Mouse (Mus musculus): ENCODE data around the gene Tmsb15b1. TPM values are rescaled to one million over a fixed set of nuclear protein-coding genes. Genes with fewer than 3 reads are reported as not detected.
"Not testable (repeated sequence)": the region's sequence is repeated elsewhere in the genome, so short reads cannot be mapped to it uniquely, and the experiment has no call there.

The Tmsb15b1 gene
- 1 to 10 TPM; 1.5 to 5.1 TPM for total RNA-seq (2021)
- long read RNA-seq, experiment 1, partial matches to known transcripts = 0 of 2 reads
- long read RNA-seq, experiment 1, other reads (novel, unspliced or antisense) = 0 of 2 reads
- long read RNA-seq, experiment 2 = 0 reads

- DNase-seq (ENCODE audit: low spot score in 2 of 2) = peak in 1 of 2 experiments; percentile 16
Measured at GRCm38 (mm10) chrX:136976424-136977084, at the start of gene Tmsb15b1, which contains the start of gene Tmsb15l. TSS of gene Tmsb15b1 (minus strand) at chrX:136976874. TSS of gene Tmsb15l (minus strand) at chrX:136976869.

- peak in 1 of 2 experiments; percentile 42 for DNase-seq (ENCODE audit: low spot score in 2 of 2)
Measured at GRCm38 (mm10) chrX:137019310-137019709, 42.6 kb upstream of the Tmsb15b1 start.

- DNase-seq (ENCODE audit: low spot score in 2 of 2) = no peak
Measured at GRCm38 (mm10) chrX:137017668-137018067, 41.0 kb upstream of the Tmsb15b1 start.

- peak in 1 of 2 experiments; percentile 20 for DNase-seq (ENCODE audit: low spot score in 2 of 2)
Measured at GRCm38 (mm10) chrX:137015099-137015709, 38.5 kb upstream of the Tmsb15b1 start.

- no peak for DNase-seq (ENCODE audit: low spot score in 2 of 2)
Measured at GRCm38 (mm10) chrX:136996256-136996655, 19.6 kb upstream of the Tmsb15b1 start.

GRCm38 (mm10) chrX:136993641-136994040, 17.0 kb upstream of the Tmsb15b1 start:
- no peak for DNase-seq (ENCODE audit: low spot score in 2 of 2)

GRCm38 (mm10) chrX:136992978-136993547, 16.4 kb upstream of the Tmsb15b1 start, which contains the start of gene Zcchc18:
TSS of gene Zcchc18 (plus strand) at chrX:136993155.
- DNase-seq (ENCODE audit: low spot score in 2 of 2) = peak; percentile 17 to 20

- no peak for DNase-seq (ENCODE audit: low spot score in 2 of 2)
Measured at GRCm38 (mm10) chrX:136992191-136992965, 15.7 kb upstream of the Tmsb15b1 start.

- no peak for DNase-seq (ENCODE audit: low spot score in 2 of 2)
Measured at GRCm38 (mm10) chrX:136991274-136991673, 14.6 kb upstream of the Tmsb15b1 start.

- DNase-seq (ENCODE audit: low spot score in 2 of 2) = no peak
Measured at GRCm38 (mm10) chrX:136986039-136986438, 9.4 kb upstream of the Tmsb15b1 start.

GRCm38 (mm10) chrX:136978616-136979015, 1.9 kb upstream of the Tmsb15b1 start:
- DNase-seq (ENCODE audit: low spot score in 2 of 2) = no peak

- not testable (repeated sequence) for DNase-seq (ENCODE audit: low spot score in 2 of 2)
Measured at GRCm38 (mm10) chrX:136975397-136975796, 1.3 kb downstream of the Tmsb15b1 start, which contains the start of gene Tmsb15b2. TSS of gene Tmsb15b2 (minus strand) at chrX:136975497.

GRCm38 (mm10) chrX:136959688-136960087, 17.0 kb downstream of the Tmsb15b1 start:
- no peak for DNase-seq (ENCODE audit: low spot score in 2 of 2)

- DNase-seq (ENCODE audit: low spot score in 2 of 2) = not testable (repeated sequence)
Measured at GRCm38 (mm10) chrX:136958300-136958699, 18.4 kb downstream of the Tmsb15b1 start.

- DNase-seq (ENCODE audit: low spot score in 2 of 2) = peak in 1 of 2 experiments; percentile 27
Measured at GRCm38 (mm10) chrX:136957583-136958279, 18.9 kb downstream of the Tmsb15b1 start.

GRCm38 (mm10) chrX:136937985-136938384, 38.7 kb downstream of the Tmsb15b1 start:
- no peak for DNase-seq (ENCODE audit: low spot score in 2 of 2)

GRCm38 (mm10) chrX:136927031-136927430, 49.6 kb downstream of the Tmsb15b1 start, which contains the start of gene H2bfm:
TSS of gene H2bfm (plus strand) at chrX:136927325.
- DNase-seq (ENCODE audit: low spot score in 2 of 2) = no peak

GRCm38 (mm10) chrX:136925863-136926262, 50.8 kb downstream of the Tmsb15b1 start:
- DNase-seq (ENCODE audit: low spot score in 2 of 2) = no peak

Measured in gastrocnemius, postnatal 4 days (tissue).